Mouse (Mus musculus) small intestine, adult 2 months (tissue): ENCODE measurements at regions not wholly inside any gene's neighbourhood (a gene's known extent, or its start where the extent isn't known, plus 50 kb on each side); places are given as distances from the start of the nearest gene placed in this dataset.

Experiments used
- CTCF ChIP-seq: fragments of 200-500 bp; IDR thresholded peaks from 2 replicates; pipeline ENCODE4 v1.5.1; 2012; ENCODE audit warnings: low read depth, mild to moderate bottlenecking, control low read depth, inconsistent platforms, low read length, moderate library complexity, mixed read lengths; ENCODE audit not compliant: insufficient replicate concordance, insufficient read length; ENCODE audit errors: extremely low read depth
- POLR2A ChIP-seq: fragments of 200-500 bp; IDR thresholded peaks from 2 replicates; pipeline ENCODE4 v1.6.1; 2012; ENCODE audit warnings: low read depth, mild to moderate bottlenecking, control low read depth, inconsistent platforms, low read length, moderate library complexity

- TF ChIP-seq POLR2A (no peak), CTCF (no peak)
Observed at GRCm38 (mm10) chr1:89403551-89404050, 51.0 kb upstream of the Agap1 start.
